Mouse (Mus musculus): ENCODE data around the gene Ndel1. TPM values are rescaled to one million over a fixed set of nuclear protein-coding genes. Genes with fewer than 3 reads are reported as not detected.

Gene Ndel1
- polyA plus RNA-seq, 1 experiment from 2014 or later = 105 TPM

DNA sequence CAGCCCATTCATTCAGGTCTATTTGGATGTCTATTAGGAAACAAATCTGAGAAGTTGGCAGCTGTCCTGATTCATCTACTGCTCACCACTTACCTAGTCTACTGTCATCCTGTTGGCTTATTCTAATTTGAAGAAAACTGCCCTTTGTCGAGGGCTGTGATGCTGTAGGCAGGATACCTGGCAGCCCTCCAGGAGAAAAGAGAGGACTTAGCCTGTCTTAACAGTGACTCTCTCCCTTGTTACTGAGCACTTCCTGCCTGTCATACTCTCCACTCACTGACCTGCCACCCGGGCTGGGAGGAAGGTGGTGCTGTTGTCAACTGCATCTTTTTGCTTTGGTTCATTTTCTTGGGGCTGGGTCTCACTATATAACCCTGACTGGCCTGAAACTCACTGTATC is 19.0 kb upstream of the Ndel1 start:
- 48% methylated on average over 2 of the region's 2 CpGs for WGBS
- no peaks in the 10 kb centered on the region for H3K9me3 ChIP-seq

GRCm38 (mm10) chr11:68888653-68889052 is 17.0 kb upstream of the Ndel1 start:
- H3K27me3 ChIP-seq = no peaks in the 10 kb centered on the region
- ATAC-seq (ENCODE audit: low FRiP score, low read depth) = no peak
- no peaks in the 10 kb centered on the region for H3K4me1 ChIP-seq (replicated peaks)
- no peak overlapping the region for H3K4me3 ChIP-seq
- H3K9ac ChIP-seq = no peak overlapping the region
- no peaks in the 10 kb centered on the region for H3K36me3 ChIP-seq
- H3K4me2 ChIP-seq = no peak overlapping the region
- WGBS = 79% methylated on average over 2 of the region's 2 CpGs
- no peaks in the 10 kb centered on the region for H3K9me3 ChIP-seq
- no peak overlapping the region for H3K27ac ChIP-seq (replicated peaks)

More for the DNA sequence above, 19.0 kb upstream of the Ndel1 start:
- no peak overlapping the region for H3K9ac ChIP-seq
- H3K4me1 ChIP-seq (replicated peaks) = no peaks in the 10 kb centered on the region
- H3K4me2 ChIP-seq = no peak overlapping the region
- no peak overlapping the region for H3K27ac ChIP-seq (replicated peaks)
- no peak for ATAC-seq (ENCODE audit: low FRiP score, low read depth)
- H3K4me3 ChIP-seq = no peak overlapping the region
- no peaks in the 10 kb centered on the region for H3K27me3 ChIP-seq
- H3K36me3 ChIP-seq = no peaks in the 10 kb centered on the region

GRCm38 (mm10) chr11:68888253-68888652 is 16.6 kb upstream of the Ndel1 start, which contains the start of gene Rnf222:
Rnf222 (plus strand) TSS chr11:68888553.
- 43% methylated on average over 6 of the region's 6 CpGs for WGBS
- H3K4me2 ChIP-seq = no peak within 1 kb of the TSS
- no peak within 1 kb of the TSS for H3K27ac ChIP-seq (replicated peaks)
- H3K27me3 ChIP-seq = no peaks in the 10 kb centered on the region
- H3K36me3 ChIP-seq = no peaks in the 10 kb centered on the region
- no peak within 1 kb of the TSS for H3K9ac ChIP-seq
- H3K4me1 ChIP-seq (replicated peaks) = no peaks in the 10 kb centered on the region
- no peak within 1 kb of the TSS for H3K4me3 ChIP-seq
- H3K9me3 ChIP-seq = no peaks in the 10 kb centered on the region
- no peak for ATAC-seq (ENCODE audit: low FRiP score, low read depth)

DNA sequence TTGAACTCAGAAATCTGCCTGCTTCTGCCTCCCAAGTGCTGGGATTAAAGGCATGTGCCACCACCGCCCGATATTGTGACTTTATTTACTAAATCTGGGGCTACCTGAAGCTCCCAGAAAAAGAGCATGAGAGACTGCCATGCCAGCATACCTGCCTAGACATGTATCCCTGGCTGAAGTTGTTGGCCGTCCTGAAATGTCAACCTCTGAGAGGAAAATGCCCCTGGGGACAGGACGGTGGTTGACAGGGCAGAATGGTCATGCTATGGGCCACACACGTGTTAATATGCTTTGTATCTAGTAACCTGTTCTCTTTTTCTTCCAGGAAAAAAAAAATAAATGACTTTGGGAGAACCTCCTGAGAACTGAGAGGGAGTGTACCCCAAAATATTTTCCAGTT is 14.4 kb upstream of the Ndel1 start:
- Histone ChIP-seq H3K4me2 (no peak overlapping the region), H3K27me3 (no peaks in the 10 kb centered on the region), H3K9ac (no peak overlapping the region), H3K9me3 (no peaks in the 10 kb centered on the region), H3K27ac (replicated peaks) (no peak overlapping the region), H3K4me1 (replicated peaks) (no peaks in the 10 kb centered on the region), H3K4me3 (no peak overlapping the region), H3K36me3 (no peaks in the 10 kb centered on the region)
- WGBS = 83% methylated on average over 5 of the region's 5 CpGs
- ATAC-seq (ENCODE audit: low FRiP score, low read depth) = no peak

DNA sequence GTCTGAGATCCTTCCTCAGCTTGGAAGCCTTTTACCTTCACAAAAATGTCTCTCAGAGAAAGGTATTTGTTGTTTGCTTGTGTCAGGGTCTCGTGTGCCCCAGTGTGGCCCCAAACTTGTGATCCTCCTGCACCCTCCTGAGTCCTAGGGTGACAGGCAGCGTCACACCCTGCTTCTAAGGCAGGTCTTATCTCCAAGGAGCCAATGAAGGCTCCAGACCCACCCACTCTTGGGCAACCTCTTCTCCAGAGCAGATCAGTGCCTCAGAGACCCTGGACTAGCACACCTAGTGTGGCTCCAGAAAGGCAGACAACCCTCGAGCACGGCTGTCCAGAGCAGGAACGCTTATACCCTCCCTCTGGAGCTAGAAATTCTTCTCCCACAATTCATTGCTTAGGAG is 12.7 kb upstream of the Ndel1 start:
- Histone ChIP-seq H3K9ac (no peak overlapping the region), H3K27ac (replicated peaks) (no peak overlapping the region), H3K27me3 (no peaks in the 10 kb centered on the region), H3K4me1 (replicated peaks) (no peaks in the 10 kb centered on the region), H3K4me3 (no peak overlapping the region), H3K4me2 (no peak overlapping the region), H3K36me3 (no peaks in the 10 kb centered on the region), H3K9me3 (no peaks in the 10 kb centered on the region)
- 83% methylated on average over 5 of the region's 5 CpGs for WGBS
- no peak for ATAC-seq (ENCODE audit: low FRiP score, low read depth)

DNA sequence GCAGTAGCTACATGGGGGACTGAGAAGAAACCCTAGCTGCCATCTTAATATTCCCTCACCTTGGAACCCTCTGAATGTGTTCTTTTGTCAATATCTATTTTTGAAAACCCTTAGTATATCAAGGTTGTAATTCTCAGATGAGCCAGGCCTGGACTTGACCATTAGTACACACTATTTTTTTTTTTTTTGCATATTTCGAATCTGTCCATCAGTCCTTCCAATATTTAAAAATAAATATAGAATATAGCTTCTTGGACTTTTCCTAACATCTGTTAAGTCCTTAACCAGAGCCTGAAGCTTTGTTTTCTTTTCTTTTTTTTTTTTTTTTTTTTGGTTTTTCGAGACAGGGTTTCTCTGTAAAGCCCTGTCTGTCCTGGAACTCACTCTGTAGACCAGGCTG is 12.2 kb upstream of the Ndel1 start:
- H3K36me3 ChIP-seq = no peaks in the 10 kb centered on the region
- no peaks in the 10 kb centered on the region for H3K4me1 ChIP-seq (replicated peaks)
- ATAC-seq (ENCODE audit: low FRiP score, low read depth) = no peak
- H3K9me3 ChIP-seq = no peaks in the 10 kb centered on the region
- no peak overlapping the region for H3K4me3 ChIP-seq
- no peak overlapping the region for H3K27ac ChIP-seq (replicated peaks)
- no peaks in the 10 kb centered on the region for H3K27me3 ChIP-seq
- H3K9ac ChIP-seq = no peak overlapping the region
- WGBS = 87% methylated on average over 2 of the region's 2 CpGs
- H3K4me2 ChIP-seq = no peak overlapping the region

GRCm38 (mm10) chr11:68882107-68882506 is 10.4 kb upstream of the Ndel1 start:
- no peak overlapping the region for H3K4me2 ChIP-seq
- no peak overlapping the region for H3K4me3 ChIP-seq
- H3K36me3 ChIP-seq = no peaks in the 10 kb centered on the region
- no peak overlapping the region for H3K27ac ChIP-seq (replicated peaks)
- no peak for ATAC-seq (ENCODE audit: low FRiP score, low read depth)
- H3K4me1 ChIP-seq (replicated peaks) = no peaks in the 10 kb centered on the region
- no peaks in the 10 kb centered on the region for H3K9me3 ChIP-seq
- 21% methylated on average over 14 of the region's 14 CpGs for WGBS
- no peak overlapping the region for H3K9ac ChIP-seq
- H3K27me3 ChIP-seq = no peaks in the 10 kb centered on the region

- H3K27me3 ChIP-seq = no peaks in the 10 kb centered on the region
- no peaks in the 10 kb centered on the region for H3K9me3 ChIP-seq
- H3K27ac ChIP-seq (replicated peaks) = no peak overlapping the region
- no peaks in the 10 kb centered on the region for H3K36me3 ChIP-seq
- H3K4me1 ChIP-seq (replicated peaks) = no peaks in the 10 kb centered on the region
- whole genome bisulfite sequencing = 89% methylated on average over 5 of the region's 5 CpGs
- H3K4me3 ChIP-seq = no peak overlapping the region
- no peak for ATAC-seq (ENCODE audit: low FRiP score, low read depth)
- H3K9ac ChIP-seq = no peak overlapping the region
- no peak overlapping the region for H3K4me2 ChIP-seq
These were observed 7.2 kb upstream of the Ndel1 start for GRCm38 (mm10) chr11:68878811-68879210.

DNA sequence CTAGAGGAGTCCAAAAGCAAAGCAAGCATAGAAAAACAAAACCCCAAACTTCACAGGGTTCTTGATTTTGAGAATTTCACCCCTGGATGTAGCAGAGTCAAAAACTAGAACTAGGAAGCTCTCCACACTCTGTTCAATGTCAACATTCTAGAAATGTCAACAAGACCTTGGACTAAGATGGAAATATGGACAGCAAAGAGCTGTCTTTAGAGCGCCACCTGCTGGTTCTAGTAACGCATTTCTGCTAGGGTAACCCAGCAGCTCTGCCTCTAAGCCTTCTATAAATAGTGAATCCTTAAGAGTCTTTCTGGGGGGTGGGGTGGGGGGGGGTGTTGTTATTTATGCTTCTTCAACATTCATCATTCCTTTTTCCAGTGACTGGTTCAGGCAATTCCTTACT is 3.2 kb upstream of the Ndel1 start:
- Histone ChIP-seq H3K4me3 (no peak overlapping the region), H3K27me3 (no peaks in the 10 kb centered on the region), H3K4me1 (replicated peaks) (no peaks in the 10 kb centered on the region), H3K9ac (no peak overlapping the region), H3K4me2 (no peak overlapping the region), H3K9me3 (no peaks in the 10 kb centered on the region), H3K36me3 (no peaks in the 10 kb centered on the region), H3K27ac (replicated peaks) (no peak overlapping the region)
- WGBS = 0% methylated on average over 2 of the region's 2 CpGs
- ATAC-seq (ENCODE audit: low FRiP score, low read depth) = no peak

- Histone ChIP-seq H3K27ac (replicated peaks) (no peak overlapping the region), H3K9me3 (no peaks in the 10 kb centered on the region), H3K4me2 (no peak overlapping the region), H3K4me1 (replicated peaks) (no peaks in the 10 kb centered on the region), H3K36me3 (no peaks in the 10 kb centered on the region), H3K9ac (no peak overlapping the region), H3K27me3 (no peaks in the 10 kb centered on the region), H3K4me3 (no peak overlapping the region)
- 87% methylated on average over 9 of the region's 9 CpGs for WGBS
- no peak for ATAC-seq (ENCODE audit: low FRiP score, low read depth)
These were observed 381 bp downstream of the Ndel1 start for GRCm38 (mm10) chr11:68871277-68871676.

- H3K27ac ChIP-seq (replicated peaks) = no peak overlapping the region
- WGBS = 54% methylated on average over 9 of the region's 9 CpGs
- H3K4me2 ChIP-seq = no peak overlapping the region
- no peaks in the 10 kb centered on the region for H3K4me1 ChIP-seq (replicated peaks)
- no peak for ATAC-seq (ENCODE audit: low FRiP score, low read depth)
- H3K9ac ChIP-seq = no peak overlapping the region
- no peaks in the 10 kb centered on the region for H3K9me3 ChIP-seq
- no peaks in the 10 kb centered on the region for H3K36me3 ChIP-seq
- H3K27me3 ChIP-seq = no peaks in the 10 kb centered on the region; the same call in 1 of the 2 replicates
- no peak overlapping the region for H3K4me3 ChIP-seq
These were observed 7.0 kb downstream of the Ndel1 start for GRCm38 (mm10) chr11:68864544-68865189.

- Histone ChIP-seq H3K27ac (replicated peaks) (no peak overlapping the region), H3K27me3 (no peaks in the 10 kb centered on the region; the same call in 1 of the 2 replicates), H3K4me3 (no peak overlapping the region), H3K4me2 (no peak overlapping the region), H3K9me3 (no peaks in the 10 kb centered on the region), H3K36me3 (no peaks in the 10 kb centered on the region), H3K9ac (no peak overlapping the region), H3K4me1 (replicated peaks) (no peaks in the 10 kb centered on the region)
- ATAC-seq (ENCODE audit: low FRiP score, low read depth) = no peak
- 84% methylated on average over 4 of the region's 4 CpGs for WGBS
These were observed 8.0 kb downstream of the Ndel1 start for GRCm38 (mm10) chr11:68863631-68864091.

DNA sequence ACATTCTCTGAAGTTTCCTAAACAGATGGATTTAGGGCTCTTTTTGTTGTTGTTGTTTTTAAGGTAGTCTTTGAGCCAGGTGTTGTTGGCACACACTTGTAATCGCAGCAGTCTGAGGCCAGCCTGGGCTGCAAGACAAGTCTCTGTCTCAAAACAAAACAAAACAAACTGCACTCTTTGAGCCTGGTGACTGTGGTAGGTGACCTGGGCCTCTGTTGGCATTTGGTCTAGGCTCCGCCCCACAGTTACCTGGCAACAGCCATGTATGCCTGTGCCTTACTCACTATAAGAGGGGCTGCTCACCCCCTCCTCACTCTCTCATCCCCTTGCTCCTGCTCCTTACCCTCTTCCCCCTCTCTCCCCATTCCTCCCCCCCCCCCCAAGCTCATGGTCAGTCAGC is 9.4 kb downstream of the Ndel1 start:
- Histone ChIP-seq H3K4me3 (no peak overlapping the region), H3K36me3 (no peaks in the 10 kb centered on the region), H3K4me2 (no peak overlapping the region), H3K4me1 (replicated peaks) (no peaks in the 10 kb centered on the region), H3K27ac (replicated peaks) (no peak overlapping the region), H3K9ac (no peak overlapping the region), H3K9me3 (no peaks in the 10 kb centered on the region), H3K27me3 (no peaks in the 10 kb centered on the region; the same call in 1 of the 2 replicates)
- WGBS = 77% methylated on average over 2 of the region's 2 CpGs
- ATAC-seq (ENCODE audit: low FRiP score, low read depth) = no peak

Measured in hindbrain, embryonic 15.5 days (tissue).